Mouse (Mus musculus) kidney, adult 2 months (tissue): ENCODE measurements at regions not wholly inside any gene's neighbourhood (a gene's known extent, or its start where the extent isn't known, plus 50 kb on each side); places are given as distances from the start of the nearest gene placed in this dataset.

Experiments
- CTCF ChIP-seq: fragments of 200-500 bp; conservative IDR thresholded peaks from 2 replicates; pipeline ENCODE4 v1.5.1; 2011; ENCODE audit warnings: low read depth, mild to moderate bottlenecking, control low read depth, low read length, moderate library complexity, mixed read lengths; ENCODE audit not compliant: insufficient read depth, insufficient read length
- POLR2A ChIP-seq: fragments of 200-500 bp; IDR thresholded peaks from one replicate; pipeline ENCODE4 v1.6.1; 2011; ENCODE audit warnings: low read depth, low read length, control low read depth

- TF ChIP-seq POLR2A = no peak
- no peak for TF ChIP-seq CTCF
Observed at GRCm38 (mm10) chr15:87411978-87412377, 132.1 kb upstream of the Fam19a5 start.
